Mouse (Mus musculus): ENCODE results near the gene Mmp15. TPM values are rescaled to one million over a fixed set of nuclear protein-coding genes. Genes with fewer than 3 reads are reported as not detected.

Gene Mmp15
- polyA plus RNA-seq (2012; rRNA removed), result 11.1 and 12.2 TPM in 2 replicates

GRCm38 (mm10) chr8:95352151-95352870, at the start of gene Mmp15:
Gene Mmp15, plus strand, starts transcription at chr8:95352268.
- DNase-seq (ENCODE audit: low read depth), result no peak

- no peak for DNase-seq (ENCODE audit: low read depth)
Measured at GRCm38 (mm10) chr8:95302410-95302809, 49.7 kb upstream of the Mmp15 start.

- DNase-seq (ENCODE audit: low read depth), result no peak
Measured at GRCm38 (mm10) chr8:95305526-95305925, 46.5 kb upstream of the Mmp15 start.

- DNase-seq (ENCODE audit: low read depth), result no peak
Measured at GRCm38 (mm10) chr8:95306431-95306830, 45.6 kb upstream of the Mmp15 start, which contains the start of gene Cngb1. Gene Cngb1, minus strand, starts transcription at chr8:95306585.

- no peak for DNase-seq (ENCODE audit: low read depth)
Measured at GRCm38 (mm10) chr8:95310342-95310970, 41.6 kb upstream of the Mmp15 start, which contains the start of gene Tepp. Gene Tepp, plus strand, starts transcription at chr8:95310566.

- DNase-seq (ENCODE audit: low read depth), result no peak
Measured at GRCm38 (mm10) chr8:95312836-95313235, 39.2 kb upstream of the Mmp15 start.

- DNase-seq (ENCODE audit: low read depth), result no peak
Measured at GRCm38 (mm10) chr8:95313857-95314256, 38.2 kb upstream of the Mmp15 start.

- DNase-seq (ENCODE audit: low read depth), result no peak
Measured at GRCm38 (mm10) chr8:95314707-95315106, 37.4 kb upstream of the Mmp15 start.

GRCm38 (mm10) chr8:95315350-95315749, 36.7 kb upstream of the Mmp15 start:
- no peak for DNase-seq (ENCODE audit: low read depth)

GRCm38 (mm10) chr8:95320224-95321139, 31.6 kb upstream of the Mmp15 start:
- DNase-seq (ENCODE audit: low read depth), result no peak

- DNase-seq (ENCODE audit: low read depth), result no peak
Measured at GRCm38 (mm10) chr8:95323201-95323600, 28.9 kb upstream of the Mmp15 start.

- no peak for DNase-seq (ENCODE audit: low read depth)
Measured at GRCm38 (mm10) chr8:95324646-95325045, 27.4 kb upstream of the Mmp15 start.

GRCm38 (mm10) chr8:95326822-95327221, 25.2 kb upstream of the Mmp15 start:
- no peak for DNase-seq (ENCODE audit: low read depth)

- DNase-seq (ENCODE audit: low read depth), result no peak
Measured at GRCm38 (mm10) chr8:95327866-95328465, 24.1 kb upstream of the Mmp15 start.

- DNase-seq (ENCODE audit: low read depth), result no peak
Measured at GRCm38 (mm10) chr8:95330367-95330766, 21.7 kb upstream of the Mmp15 start.

- no peak for DNase-seq (ENCODE audit: low read depth)
Measured at GRCm38 (mm10) chr8:95331156-95331719, 20.8 kb upstream of the Mmp15 start.

- DNase-seq (ENCODE audit: low read depth), result no peak
Measured at GRCm38 (mm10) chr8:95331720-95332436, 20.2 kb upstream of the Mmp15 start, which contains the start of the genes Zfp319 and Usb1. Gene Zfp319, minus strand, starts transcription at chr8:95331950. Gene Usb1, plus strand, starts transcription at chr8:95332284.

GRCm38 (mm10) chr8:95332437-95333199, 19.4 kb upstream of the Mmp15 start:
- DNase-seq (ENCODE audit: low read depth), result no peak

- DNase-seq (ENCODE audit: low read depth), result no peak
Measured at GRCm38 (mm10) chr8:95335706-95336105, 16.4 kb upstream of the Mmp15 start.

- no peak for DNase-seq (ENCODE audit: low read depth)
Measured at GRCm38 (mm10) chr8:95336363-95336762, 15.7 kb upstream of the Mmp15 start.

Data from gonadal fat pad, adult 2 months (tissue).